Mouse (Mus musculus) brain, embryonic 14.5 days (tissue): ENCODE data around the gene Gm35549.

ENCODE experiments used
- CTCF ChIP-seq: fragments of 200-500 bp; IDR thresholded peaks from 2 replicates; pipeline ENCODE4 v1.5.1; 2012; ENCODE audit warnings: inconsistent platforms, mild to moderate bottlenecking, moderate library complexity, borderline replicate concordance; ENCODE audit not compliant: insufficient read depth, insufficient read length; ENCODE audit errors: extremely low read depth
- POLR2A ChIP-seq: fragments of 200-500 bp; IDR thresholded peaks from 2 replicates; pipeline ENCODE4 v1.6.1; 2012; ENCODE audit warnings: mild to moderate bottlenecking, inconsistent platforms, borderline replicate concordance; ENCODE audit not compliant: poor library complexity, insufficient read depth, insufficient read length, severe bottlenecking; ENCODE audit errors: extremely low read depth

DNA sequence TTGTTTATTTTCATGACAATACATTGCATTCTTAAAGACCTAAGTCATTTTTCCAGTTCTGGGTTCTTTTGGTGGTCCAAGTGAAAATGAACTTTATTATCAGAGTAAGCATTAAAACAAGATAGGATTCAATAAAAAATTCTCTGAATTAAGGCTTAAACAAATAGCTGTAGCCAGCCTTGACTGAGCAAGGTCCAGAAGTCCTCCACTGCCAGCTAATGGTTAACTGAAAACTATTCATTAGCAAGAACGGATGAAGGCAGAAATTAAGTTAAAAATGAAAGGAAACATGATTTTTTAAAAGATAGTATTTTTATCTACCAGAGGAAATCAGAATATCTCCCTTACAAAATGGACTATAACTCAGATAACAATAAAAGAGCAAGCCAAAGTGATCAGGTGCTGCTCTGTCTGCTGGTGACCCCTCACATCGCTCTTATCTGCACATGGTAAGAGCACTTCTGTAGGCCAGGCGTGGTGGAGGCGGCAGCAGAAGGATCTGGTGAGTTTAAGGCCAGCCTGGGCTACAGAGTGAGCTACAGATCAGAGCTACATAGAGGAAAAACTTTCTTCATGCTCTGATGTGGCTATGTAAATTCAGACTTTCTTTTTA is 28.5 kb downstream of the Gm35549 start:
- TF ChIP-seq POLR2A (no peak), CTCF (no peak)
